21 mouse cellular contexts compared by ENCODE assay signal in genomic region chr4:117984206-117984605, GRCm38 (mm10). TPM values are rescaled to one million over a fixed set of nuclear protein-coding genes. Genes with fewer than 3 reads are reported as not detected.
"Had no signal": no experiment of that assay in that cellular context is flagged by ENCODE, and none has a peak within 500 bp of the region (broad histone marks: within the 10 kb centered on the region; RNA-seq: fewer than 3 reads in every experiment).

No protein-coding gene starts in this region.

- H3K4me1 ChIP-seq: neural tube, embryonic 13.5 days had no signal

- ATAC-seq: inflammation-experienced regulatory T-cells, adult 6 months; liver, embryonic 12.5 days had no signal

- H3K36me3 ChIP-seq: limb, embryonic 10.5 days; limb, embryonic 13.5 days; liver, embryonic 12.5 days; liver, embryonic 15.5 days; lung, embryonic 15.5 days; midbrain, embryonic 10.5 days; neural tube, embryonic 13.5 days had no signal

- H3K4me2 ChIP-seq: limb, embryonic 13.5 days; liver, embryonic 12.5 days; liver, embryonic 15.5 days; lung, embryonic 15.5 days; neural tube, embryonic 13.5 days had no signal

- H3K9me3 ChIP-seq: limb, embryonic 10.5 days; limb, embryonic 13.5 days; liver, embryonic 12.5 days; liver, embryonic 15.5 days; lung, embryonic 15.5 days; megakaryocyte, embryonic 14.5 days; midbrain, embryonic 10.5 days; neural tube, embryonic 13.5 days had no signal

- H3K4me3 ChIP-seq: layer of hippocampus, adult 2 months; limb, embryonic 10.5 days; limb, embryonic 13.5 days; liver, embryonic 12.5 days; liver, embryonic 15.5 days; lung, embryonic 15.5 days; megakaryocyte, embryonic 14.5 days; midbrain, embryonic 10.5 days; neural tube, embryonic 13.5 days had no signal

- H3K27me3 ChIP-seq: limb, embryonic 13.5 days; liver, embryonic 12.5 days; liver, embryonic 15.5 days; lung, embryonic 15.5 days; neural tube, embryonic 13.5 days had no signal

- H3K27ac ChIP-seq: layer of hippocampus, adult 2 months; limb, embryonic 10.5 days; limb, embryonic 13.5 days; liver, embryonic 12.5 days; liver, embryonic 15.5 days; midbrain, embryonic 10.5 days; neural tube, embryonic 13.5 days had no signal

- DNase-seq: kidney, adult 2 months; layer of hippocampus, adult 9-11 months; liver; lung, adult 18-20 months; lung, postnatal 10 days; lung, postnatal 36 days; midbrain, embryonic 14.5 days; right cerebral cortex, postnatal 25 days; spleen, adult 18-20 months; thymus, postnatal 25 days had no signal

- H3K9ac ChIP-seq: limb, embryonic 13.5 days; liver, embryonic 12.5 days; liver, embryonic 15.5 days; lung, embryonic 15.5 days; neural tube, embryonic 13.5 days had no signal

RNA-seq across cellular contexts. Expression of gene Artn, which starts 54.6 kb away (rescaled TPM):
- total RNA-seq: neutrophil, adult 5-6 weeks had no signal
- polyA plus RNA-seq: inflammation-experienced regulatory T-cells, adult 6 months had no signal
